Mouse (Mus musculus): ENCODE results near the gene Aak1.

- TF ChIP-seq CTCF (IDR thresholded peaks at IDR 0.05; ENCODE audit: borderline replicate concordance, control insufficient read depth, extremely low read depth, insufficient read depth, low read length, poor library complexity) (peak; percentile 69; the same call in 1 of the 2 replicates), POLR2A (IDR thresholded peaks at IDR 0.05; ENCODE audit: control insufficient read depth, extremely low read depth, insufficient read depth, low read length, poor library complexity) (no peak)
These were observed 32.7 kb upstream of the Aak1 start for GRCm38 (mm10) chr6:86816586-86816985.

All from thymus, adult 2 months (tissue).